Mouse (Mus musculus) liver, embryonic 14.5 days (tissue): ENCODE data around the gene Vmn1r31. TPM values are rescaled to one million over a fixed set of nuclear protein-coding genes. Genes with fewer than 3 reads are reported as not detected.

ENCODE experiments used
- ATAC-seq: fragments of 200-750 bp; cut with Nextera tagmentation; 2 replicates; pipeline ENCODE4 v1.8.0; 2017; ENCODE audit warnings: moderate number of reproducible peaks, mild to moderate bottlenecking, moderate library complexity; ENCODE audit not compliant: insufficient read depth
- DNase-seq, 3 experiments: peaks; one replicate each; pipeline ENCODE4 v3.0.0-alpha.2; 2012 to 2013; ENCODE audit warnings: low read depth in 3 of 3, low spot score in 3 of 3
- H3K27ac ChIP-seq: fragments of 300-500 bp; sonication (generic); 2 replicates; pipeline ENCODE4 v1.5.1; 2014; ENCODE audit warnings: moderate library complexity, mild to moderate bottlenecking, control low read depth, inconsistent platforms
- H3K27me3 ChIP-seq: fragments of 300-500 bp; sonication (generic); 2 replicates; pipeline ENCODE4 v1.6.1; 2014; ENCODE audit warnings: mild to moderate bottlenecking, low read length, moderate library complexity; ENCODE audit not compliant: control insufficient read depth, insufficient read depth
- H3K36me3 ChIP-seq: fragments of 300-500 bp; sonication (generic); replicated peaks from 2 replicates; pipeline ENCODE4 v1.6.1; 2014; ENCODE audit warnings: low read depth; ENCODE audit not compliant: control insufficient read depth, insufficient read depth
- H3K4me1 ChIP-seq, 2 experiments: fragments of 200-500 bp in 1 of 2; fragments of 300-500 bp in 1 of 2; sonication (generic) in 1 of 2; replicated peaks; 2 replicates each; pipeline ENCODE4 v1.6.1; 2012 to 2014; ENCODE audit warnings: antibody characterized with exemption in 1 of 2, inconsistent platforms in 1 of 2, low read length in 1 of 2; ENCODE audit not compliant: control insufficient read depth in 2 of 2, insufficient read depth in 2 of 2
- H3K4me2 ChIP-seq: fragments of 300-500 bp; sonication (generic); 2 replicates; pipeline ENCODE4 v1.6.1; 2014; ENCODE audit warnings: low read depth, mild to moderate bottlenecking, control low read depth, moderate library complexity
- H3K4me3 ChIP-seq, 2 experiments: fragments of 200-500 bp in 1 of 2; fragments of 300-500 bp in 1 of 2; sonication (generic) in 1 of 2; 2 replicates each; pipeline ENCODE4 v1.5.1; 2012 to 2014; ENCODE audit warnings: low read depth in 2 of 2, low read length in 2 of 2, mild to moderate bottlenecking in 2 of 2, control low read depth in 1 of 2, inconsistent platforms in 1 of 2, moderate library complexity in 1 of 2; ENCODE audit not compliant: insufficient read depth in 1 of 2
- H3K9ac ChIP-seq: fragments of 300-500 bp; sonication (generic); replicated peaks from 2 replicates; pipeline ENCODE4 v1.6.1; 2014; ENCODE audit warnings: mild to moderate bottlenecking, control low read depth, moderate library complexity
- H3K9me3 ChIP-seq: fragments of 300-500 bp; sonication (generic); 2 replicates; pipeline ENCODE4 v1.6.1; 2016; ENCODE audit warnings: low read length, mixed read lengths; ENCODE audit not compliant: control insufficient read depth
- CTCF ChIP-seq: IDR thresholded peaks from 2 replicates; pipeline ENCODE4 v1.5.1; 2016; ENCODE audit warnings: antibody characterized with exemption, low read depth, control low read depth
- EP300 ChIP-seq: IDR thresholded peaks from 2 replicates; pipeline ENCODE4 v1.6.1; 2016; ENCODE audit warnings: antibody characterized with exemption, low read depth
- WGBS: fragments of 180-500 bp; shearing (Covaris S2); extraction: QIAGEN DNeasy Blood & Tissue Kit; methylation state at CpG from one replicate; pipeline ENCODE4 v1.1.7; 2014; ENCODE audit not compliant: insufficient replicate concordance; 5-methylcytosine and 5-hydroxymethylcytosine counted together
- polyA plus RNA-seq, 2 experiments: library from polyadenylated mRNA; depleted of rRNA in 1 of 2; stranded (reverse) in 1 of 2; unstranded in 1 of 2; fragments of >200 nt; fragmentation: Nextera tagmentation in 1 of 2; extraction: Ambion mirVana in 1 of 2; gene quantifications; 2 replicates each; pipeline versions ENCODE4 v1.2.1 to v1.2.3; 2012 to 2014

Vmn1r31 gene
- polyA plus RNA-seq (2012; rRNA removed), result not detected in 2 replicates
- not detected in 2 replicates for polyA plus RNA-seq (2014; fragmentation: Nextera tagmentation; extraction: Ambion mirVana)

DNA sequence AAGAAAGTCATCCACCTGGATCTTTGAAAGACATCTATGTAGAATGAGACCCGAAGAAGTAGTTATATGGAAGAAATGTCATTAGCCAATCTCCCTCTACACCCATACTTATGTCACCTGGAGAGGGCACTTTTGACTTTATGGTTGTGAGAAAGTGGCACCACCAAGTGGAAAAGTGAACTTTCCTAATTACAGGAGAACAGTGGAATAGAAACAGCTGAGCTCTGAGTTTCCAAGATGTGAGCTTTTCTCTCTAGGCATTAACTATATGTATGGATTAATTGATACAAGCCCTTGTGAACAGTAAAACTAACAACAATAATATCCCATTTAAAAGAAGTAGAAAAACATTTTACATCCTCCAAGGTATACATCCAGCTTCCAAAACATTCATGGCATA is at the start of gene Vmn1r31:
TSS of gene Vmn1r31 (minus strand) at position 101 of the 400 bp plus-strand sequence.
- Histone ChIP-seq H3K4me2 (no peak within 1 kb of the TSS), H3K9ac (no peak within 1 kb of the TSS), H3K4me3 (no peak within 1 kb of the TSS), H3K9me3 (no peaks in the 10 kb centered on the region), H3K4me1 (no peaks in the 10 kb centered on the region), H3K27ac (no peak within 1 kb of the TSS), H3K27me3 (no peaks in the 10 kb centered on the region), H3K36me3 (no peaks in the 10 kb centered on the region)
- DNase-seq (no peak), ATAC-seq (no peak)
- WGBS, result 47% methylated on average over 1 of the region's 1 CpGs
- TF ChIP-seq EP300, result no peak

GRCm38 (mm10) chr6:58443285-58443684 is 31.8 kb downstream of the Vmn1r31 start, which contains the start of gene Vmn1r30:
Gene Vmn1r30 (minus strand): TSS chr6:58443385.
- Histone ChIP-seq H3K27ac (no peak within 1 kb of the TSS), H3K4me2 (no peak within 1 kb of the TSS), H3K4me3 (no peak within 1 kb of the TSS), H3K27me3 (no peaks in the 10 kb centered on the region), H3K4me1 (no peaks in the 10 kb centered on the region), H3K9ac (no peak within 1 kb of the TSS), H3K36me3 (no peaks in the 10 kb centered on the region), H3K9me3 (no peaks in the 10 kb centered on the region)
- TF ChIP-seq CTCF (no peak), EP300 (no peak)
- DNase-seq (no peak), ATAC-seq (no peak)

Other genes starting within 250 kb of the Vmn1r31 start
- gene Vmn1r28, start 213.3 kb downstream of the Vmn1r31 start, polyA plus RNA-seq (2012; rRNA removed), result not detected in 2 replicates
- gene Vmn1r28, start 213.3 kb downstream of the Vmn1r31 start, polyA plus RNA-seq (2014; fragmentation: Nextera tagmentation; extraction: Ambion mirVana), result not detected in 2 replicates
- not detected in 2 replicates for gene Vmn1r29, start 173.8 kb downstream of the Vmn1r31 start, polyA plus RNA-seq (2012; rRNA removed)
- gene Vmn1r29, start 173.8 kb downstream of the Vmn1r31 start, polyA plus RNA-seq (2014; fragmentation: Nextera tagmentation; extraction: Ambion mirVana), result not detected in 2 replicates
- gene Vmn1r30, start 31.9 kb downstream of the Vmn1r31 start, polyA plus RNA-seq (2012; rRNA removed), result not detected in 2 replicates
- not detected in 2 replicates for gene Vmn1r30, start 31.9 kb downstream of the Vmn1r31 start, polyA plus RNA-seq (2014; fragmentation: Nextera tagmentation; extraction: Ambion mirVana)
- gene Abcg2, start 109.2 kb upstream of the Vmn1r31 start, polyA plus RNA-seq (2012; rRNA removed), result 49.2 and 66.5 TPM in 2 replicates
- 166 and 171 TPM in 2 replicates for gene Abcg2, start 109.2 kb upstream of the Vmn1r31 start, polyA plus RNA-seq (2014; fragmentation: Nextera tagmentation; extraction: Ambion mirVana)